Mouse (Mus musculus) neural tube, embryonic 12.5 days (tissue): Measurements from ENCODE around the gene Vmn1r179. TPM values are rescaled to one million over a fixed set of nuclear protein-coding genes. Genes with fewer than 3 reads are reported as not detected.
"Not testable (repeated sequence)": the region's sequence is repeated elsewhere in the genome, so short reads cannot be mapped to it uniquely, and the experiment has no call there.

Experiments
- ATAC-seq: fragments of 200-750 bp; cut with Nextera tagmentation; 2 replicates; pipeline ENCODE4 v1.8.0; 2017; ENCODE audit warnings: low read depth, mild to moderate bottlenecking, moderate TSS enrichment, moderate library complexity; ENCODE audit not compliant: low FRiP score
- H3K27ac ChIP-seq: fragments of 300-500 bp; sonication (generic); 2 replicates; pipeline ENCODE4 v1.5.1; 2016
- H3K27me3 ChIP-seq: fragments of 300-500 bp; sonication (generic); replicated peaks from 2 replicates; pipeline ENCODE4 v1.6.1; 2016; ENCODE audit warnings: mild to moderate bottlenecking
- H3K36me3 ChIP-seq: fragments of 300-500 bp; sonication (generic); 2 replicates; pipeline ENCODE4 v1.6.1; 2016; ENCODE audit warnings: mild to moderate bottlenecking
- H3K4me1 ChIP-seq: fragments of 300-500 bp; sonication (generic); 2 replicates; pipeline ENCODE4 v1.6.1; 2016
- H3K4me2 ChIP-seq: fragments of 300-500 bp; sonication (generic); replicated peaks from 2 replicates; pipeline ENCODE4 v1.6.1; 2016; ENCODE audit warnings: mild to moderate bottlenecking
- H3K4me3 ChIP-seq: fragments of 300-500 bp; sonication (generic); 2 replicates; pipeline ENCODE4 v1.5.1; 2016
- H3K9ac ChIP-seq: fragments of 300-500 bp; sonication (generic); 2 replicates; pipeline ENCODE4 v1.6.1; 2016; ENCODE audit warnings: mild to moderate bottlenecking
- H3K9me3 ChIP-seq: fragments of 300-500 bp; sonication (generic); 2 replicates; pipeline ENCODE4 v1.6.1; 2016; ENCODE audit warnings: mild to moderate bottlenecking
- WGBS: fragments of 180-500 bp; shearing (Covaris S2); methylation state at CpG from one replicate; pipeline ENCODE4 v1.1.7; 2016; 5-methylcytosine and 5-hydroxymethylcytosine counted together
- polyA plus RNA-seq: library from polyadenylated mRNA; unstranded; fragments of >200 nt; fragmentation: Nextera tagmentation; extraction: Ambion mirVana; gene quantifications from 2 replicates; pipeline ENCODE4 v1.2.1, GENCODE M21; 2016

The Vmn1r179 gene
- not detected in 2 replicates for polyA plus RNA-seq

- Histone ChIP-seq H3K27me3 (no peaks in the 10 kb centered on the region), H3K4me2 (no peak within 1 kb of the TSS), H3K9ac (no peak within 1 kb of the TSS), H3K4me1 (no peaks in the 10 kb centered on the region), H3K9me3 (peaks cover 3% of the 10 kb centered on the region; the same call in 1 of the 2 replicates), H3K4me3 (no peak within 1 kb of the TSS), H3K27ac (no peak within 1 kb of the TSS), H3K36me3 (no peaks in the 10 kb centered on the region)
- no peak for ATAC-seq
- WGBS: 57% methylated on average over 2 of the region's 2 CpGs
Measured at GRCm38 (mm10) chr7:23926678-23927077, at the start of gene Vmn1r179. Gene Vmn1r179, plus strand, starts transcription at chr7:23926978.

DNA sequence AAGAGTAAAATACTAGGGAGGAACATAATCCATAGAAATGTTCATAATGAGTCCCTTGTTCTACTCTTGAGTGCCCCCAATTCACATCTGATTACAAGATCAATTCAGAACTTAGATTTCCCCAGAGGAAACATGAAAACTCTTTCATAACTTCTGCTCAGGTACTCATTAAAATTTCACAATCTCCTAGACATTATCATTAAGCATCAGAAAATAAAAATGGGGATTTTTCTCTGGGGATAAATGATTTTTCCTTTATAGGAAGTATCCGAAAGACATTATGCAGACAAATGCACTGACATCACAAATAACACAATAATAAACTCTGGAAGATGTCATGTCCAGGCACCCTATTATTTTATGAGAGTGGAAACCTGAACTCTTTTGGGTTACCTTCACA, 35.1 kb upstream of the Vmn1r179 start, which contains the start of gene Vmn1r178:
Gene Vmn1r178, plus strand, starts transcription at position 301 of the 400 bp plus-strand sequence.
- H3K27ac ChIP-seq: no peak within 1 kb of the TSS
- no peaks in the 10 kb centered on the region for H3K4me1 ChIP-seq
- peaks cover 26% of the 10 kb centered on the region; the same call in 1 of the 2 replicates for H3K9me3 ChIP-seq
- WGBS: 90% methylated on average over 1 of the region's 1 CpGs
- H3K4me3 ChIP-seq: no peak within 1 kb of the TSS
- H3K27me3 ChIP-seq: no peaks in the 10 kb centered on the region
- no peak within 1 kb of the TSS for H3K4me2 ChIP-seq
- H3K9ac ChIP-seq: no peak within 1 kb of the TSS
- no peaks in the 10 kb centered on the region for H3K36me3 ChIP-seq
- no peak for ATAC-seq

DNA sequence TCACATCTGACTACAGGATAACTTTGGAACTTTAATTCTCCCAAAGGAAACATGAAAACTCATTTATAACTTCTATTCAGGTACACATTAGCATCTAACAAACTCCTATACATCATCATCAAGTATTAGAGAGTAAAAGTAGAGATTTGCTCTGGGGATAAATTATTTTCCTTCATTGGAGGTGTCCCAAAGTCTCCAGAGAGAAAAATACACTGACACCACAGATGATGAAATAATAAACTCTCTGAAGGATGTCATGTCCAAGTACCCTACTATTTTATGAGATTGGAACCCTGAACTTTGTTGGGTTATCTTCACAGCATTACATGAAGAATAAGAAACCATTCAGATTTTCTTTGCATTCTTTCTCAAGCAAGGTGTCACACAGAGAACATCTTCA, 23.6 kb downstream of the Vmn1r179 start, which contains the start of gene Vmn1r180:
Gene Vmn1r180, plus strand, starts transcription at position 301 of the 400 bp plus-strand sequence.
- Histone ChIP-seq H3K4me3 (no peak within 1 kb of the TSS), H3K4me1 (no peaks in the 10 kb centered on the region), H3K36me3 (no peaks in the 10 kb centered on the region), H3K9me3 (peaks cover 11% of the 10 kb centered on the region; the same call in 1 of the 2 replicates), H3K27me3 (no peaks in the 10 kb centered on the region), H3K4me2 (no peak within 1 kb of the TSS), H3K27ac (no peak within 1 kb of the TSS), H3K9ac (no peak within 1 kb of the TSS)
- ATAC-seq: no peak

- H3K27ac ChIP-seq, H3K4me3 ChIP-seq, H3K9ac ChIP-seq, H3K27me3 ChIP-seq, ATAC-seq, H3K4me2 ChIP-seq, H3K36me3 ChIP-seq, H3K4me1 ChIP-seq: not testable (repeated sequence)
- 61% methylated on average over 3 of the region's 3 CpGs for WGBS
- H3K9me3 ChIP-seq: peaks cover 56% of the 10 kb centered on the region
Measured at GRCm38 (mm10) chr7:23968044-23968443, 41.3 kb downstream of the Vmn1r179 start.

DNA sequence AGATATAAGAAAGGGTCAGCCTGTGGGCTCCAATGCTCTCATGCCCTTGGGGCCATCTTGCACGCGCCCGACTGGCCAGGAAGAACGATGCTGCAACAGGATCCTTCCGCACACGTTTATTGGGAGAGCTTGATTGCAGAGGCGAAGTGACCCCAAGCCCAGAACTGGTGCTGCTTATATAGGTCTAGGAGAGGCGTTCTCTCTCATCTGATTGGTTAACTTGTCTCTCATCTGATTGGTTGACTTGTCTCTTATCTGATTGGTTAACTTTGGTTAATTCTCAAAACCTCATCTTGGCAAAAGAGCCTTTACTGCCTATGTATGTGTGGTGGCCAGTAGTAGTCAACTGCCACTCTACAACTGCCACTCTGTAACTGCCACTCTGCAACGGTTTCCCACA, 47.5 kb downstream of the Vmn1r179 start, which contains the start of gene Vmn1r181:
Gene Vmn1r181, plus strand, starts transcription at position 301 of the 400 bp plus-strand sequence.
- not testable (repeated sequence) for H3K36me3 ChIP-seq, H3K9ac ChIP-seq, H3K4me1 ChIP-seq, H3K27me3 ChIP-seq, H3K4me2 ChIP-seq, ATAC-seq, H3K4me3 ChIP-seq, H3K27ac ChIP-seq
- WGBS: 86% methylated on average over 9 of the region's 9 CpGs
- peaks cover 45% of the 10 kb centered on the region for H3K9me3 ChIP-seq

Other genes starting within 250 kb of the Vmn1r179 start
- gene Vmn1r173, start 226.3 kb upstream of the Vmn1r179 start, polyA plus RNA-seq: not detected in 2 replicates
- gene Vmn1r174, start 174.7 kb upstream of the Vmn1r179 start, polyA plus RNA-seq: not detected in 2 replicates
- not detected in 2 replicates for gene Vmn1r175, start 116.3 kb upstream of the Vmn1r179 start, polyA plus RNA-seq
- not detected in 2 replicates for gene Vmn1r176, start 89.6 kb upstream of the Vmn1r179 start, polyA plus RNA-seq
- not detected in 2 replicates for gene Vmn1r177, start 60.5 kb upstream of the Vmn1r179 start, polyA plus RNA-seq
- not detected in 2 replicates for gene Vmn1r178, start 35.0 kb upstream of the Vmn1r179 start, polyA plus RNA-seq
- gene Vmn1r180, start 23.7 kb downstream of the Vmn1r179 start, polyA plus RNA-seq: not detected in 2 replicates
- not detected in 2 replicates for gene Vmn1r181, start 47.6 kb downstream of the Vmn1r179 start, polyA plus RNA-seq
- not detected in 2 replicates for gene V1rd19, start 74.7 kb downstream of the Vmn1r179 start, polyA plus RNA-seq
- not detected in 2 replicates for gene Vmn1r183, start 126.3 kb downstream of the Vmn1r179 start, polyA plus RNA-seq
- gene Zfp180, start 154.9 kb downstream of the Vmn1r179 start, polyA plus RNA-seq: 27.6 and 30.5 TPM in 2 replicates
- 6.6 and 7.3 TPM in 2 replicates for gene Zfp112, start 185.3 kb downstream of the Vmn1r179 start, polyA plus RNA-seq
- 14.9 and 18.5 TPM in 2 replicates for gene Zfp235, start 207.2 kb downstream of the Vmn1r179 start, polyA plus RNA-seq
- gene Zfp114, start 248.1 kb downstream of the Vmn1r179 start, polyA plus RNA-seq: 4.9 and 6.1 TPM in 2 replicates